Mouse (Mus musculus) ovary, adult 18-20 months (tissue): ENCODE data around the gene Hace1.
"Not testable (repeated sequence)": the region's sequence is repeated elsewhere in the genome, so short reads cannot be mapped to it uniquely, and the experiment has no call there.

Source experiments
- DNase-seq: peaks from one replicate; pipeline ENCODE4 v3.0.0; 2022; ENCODE audit warnings: low spot score, mixed read lengths

Hace1 gene

GRCm38 (mm10) chr10:45577731-45578297 is at the start of gene Hace1:
Gene Hace1, plus strand, starts transcription at chr10:45577829.
- DNase-seq: peak; percentile 62

DNA sequence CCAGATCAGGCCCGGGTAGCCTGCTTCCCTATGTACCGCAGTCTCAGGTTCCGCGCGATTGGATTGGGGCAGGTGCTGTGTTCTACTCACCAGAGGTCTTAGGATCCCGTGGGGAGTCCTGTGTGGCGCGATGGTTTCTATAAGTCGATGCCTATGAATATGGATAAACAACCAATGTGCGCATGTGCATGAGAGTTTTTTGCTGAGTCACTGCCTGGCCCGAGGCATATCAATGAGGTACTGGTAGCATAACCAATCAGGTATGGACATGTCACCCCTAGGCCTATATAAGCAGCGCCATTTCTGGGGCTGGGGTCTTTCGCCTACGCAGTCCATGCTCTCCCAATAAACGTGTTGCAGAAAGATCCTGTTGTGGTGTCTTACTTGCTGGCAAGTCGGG is 40.3 kb upstream of the Hace1 start:
- not testable (repeated sequence) for DNase-seq

GRCm38 (mm10) chr10:45542726-45543125 is 34.9 kb upstream of the Hace1 start:
- no peak for DNase-seq

DNA sequence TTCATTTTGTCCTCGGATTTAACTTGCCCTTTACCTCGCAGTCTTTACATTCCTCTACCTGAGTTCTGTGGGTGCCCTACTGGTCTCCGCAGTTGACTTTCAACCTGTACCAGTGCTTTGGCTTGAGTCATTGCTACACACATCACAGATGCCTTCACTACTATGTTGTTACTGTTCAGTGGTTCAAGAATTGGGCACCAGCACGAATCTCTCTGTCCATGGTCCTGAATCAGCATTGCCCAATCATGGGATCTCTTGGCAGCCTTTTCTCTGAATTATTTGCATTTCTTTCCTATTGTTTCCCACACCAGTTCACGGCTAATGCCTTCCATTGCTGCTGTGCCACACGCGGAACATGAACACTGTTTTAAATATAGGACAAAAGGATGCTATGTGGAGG is 30.8 kb upstream of the Hace1 start:
- peak; percentile 1 for DNase-seq

GRCm38 (mm10) chr10:45578298-45578821 is 731 bp downstream of the Hace1 start:
- DNase-seq: no peak

- no peak for DNase-seq
Observed at GRCm38 (mm10) chr10:45583310-45583709, 5.7 kb downstream of the Hace1 start.

- no peak for DNase-seq
Observed at GRCm38 (mm10) chr10:45583829-45584228, 6.2 kb downstream of the Hace1 start.

GRCm38 (mm10) chr10:45584311-45585102 is 6.9 kb downstream of the Hace1 start:
- no peak for DNase-seq

GRCm38 (mm10) chr10:45605853-45606252 is 28.2 kb downstream of the Hace1 start:
- no peak for DNase-seq

GRCm38 (mm10) chr10:45610727-45611126 is 33.1 kb downstream of the Hace1 start:
- DNase-seq: no peak

DNA sequence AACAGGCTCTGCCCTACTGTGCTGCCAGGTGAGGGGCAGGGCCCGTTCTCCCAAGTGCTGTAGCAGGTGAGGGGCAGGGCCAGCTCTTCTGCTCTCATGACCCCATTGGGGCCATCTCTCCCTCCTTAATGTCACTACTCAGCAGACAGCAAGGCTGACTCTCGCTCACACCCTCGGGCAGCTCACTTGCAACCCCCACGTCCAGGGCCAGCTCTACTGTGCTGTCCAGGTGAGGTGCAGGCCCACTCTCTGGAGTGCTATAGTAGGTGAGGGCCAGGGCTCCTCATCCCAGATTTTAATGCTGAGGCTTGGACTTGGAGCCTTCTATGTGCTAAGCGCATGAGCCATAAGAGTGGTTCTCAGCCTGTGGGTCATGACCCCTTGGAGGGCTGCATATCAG is 38.4 kb downstream of the Hace1 start:
- DNase-seq: no peak

GRCm38 (mm10) chr10:45619039-45619438 is 41.4 kb downstream of the Hace1 start:
- no peak for DNase-seq

DNA sequence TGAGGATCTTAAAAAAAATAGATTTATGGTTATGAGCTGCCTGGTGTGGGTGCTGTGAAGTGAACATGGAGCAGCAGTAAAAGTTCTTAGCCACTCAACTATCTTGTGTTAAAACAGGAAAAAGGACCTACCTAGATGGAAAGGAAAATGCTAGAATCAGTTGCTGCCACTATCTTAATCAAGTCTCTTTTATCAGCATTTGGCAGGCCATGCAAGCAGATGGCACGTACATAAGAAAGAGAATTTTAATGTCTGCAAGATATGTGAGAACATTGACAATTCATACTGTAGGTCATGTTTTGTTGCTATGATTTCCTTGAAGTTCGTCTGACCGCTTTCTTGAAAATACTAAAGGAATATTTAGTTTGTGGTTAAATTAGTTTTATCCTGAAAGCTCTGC is 54.4 kb downstream of the Hace1 start:
- no peak for DNase-seq

DNA sequence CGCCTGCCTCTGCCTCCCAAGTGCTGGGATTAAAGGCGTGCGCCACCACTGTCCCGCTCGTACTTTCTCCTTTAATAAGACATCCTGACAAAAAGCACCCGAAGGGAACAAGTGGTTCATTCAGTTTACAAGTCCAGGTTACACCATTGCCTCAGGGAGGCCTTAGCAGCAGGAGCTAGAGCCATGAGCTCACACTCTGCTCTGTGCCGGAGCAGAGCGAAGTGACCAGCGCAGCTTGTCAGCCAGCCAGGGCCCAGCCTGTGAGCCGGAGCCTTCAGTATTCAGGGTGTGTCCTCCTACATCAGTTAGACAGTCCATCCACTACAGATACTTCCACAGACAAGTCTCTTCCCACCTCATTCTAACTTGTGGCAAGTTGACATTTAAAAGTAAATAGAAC is 55.0 kb downstream of the Hace1 start:
- no peak for DNase-seq

- DNase-seq: no peak
Observed at GRCm38 (mm10) chr10:45635201-45635600, 57.6 kb downstream of the Hace1 start.

- no peak for DNase-seq
Observed at GRCm38 (mm10) chr10:45639762-45640161, 62.1 kb downstream of the Hace1 start.

GRCm38 (mm10) chr10:45654026-45654425 is 76.4 kb downstream of the Hace1 start:
- no peak for DNase-seq

DNA sequence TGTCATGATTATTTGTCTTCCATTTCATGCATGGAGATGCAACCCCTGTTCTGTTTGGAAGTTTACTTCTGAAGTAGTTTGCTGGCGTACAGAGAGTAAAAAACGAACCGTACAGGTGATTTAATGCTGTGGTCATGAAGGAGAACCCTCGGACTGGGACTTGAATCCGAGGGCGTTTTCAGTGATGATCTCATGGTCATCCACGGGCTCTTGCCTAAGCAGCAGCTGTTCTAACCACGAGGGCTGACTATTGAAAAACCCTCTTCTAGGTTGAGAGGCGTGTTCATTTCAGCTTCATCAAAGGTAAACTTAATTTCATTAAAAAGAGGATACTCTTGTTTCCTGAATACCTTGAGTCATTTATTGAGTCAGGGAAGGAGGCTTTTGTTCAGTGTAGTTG is 84.4 kb downstream of the Hace1 start:
- DNase-seq: no peak

DNA sequence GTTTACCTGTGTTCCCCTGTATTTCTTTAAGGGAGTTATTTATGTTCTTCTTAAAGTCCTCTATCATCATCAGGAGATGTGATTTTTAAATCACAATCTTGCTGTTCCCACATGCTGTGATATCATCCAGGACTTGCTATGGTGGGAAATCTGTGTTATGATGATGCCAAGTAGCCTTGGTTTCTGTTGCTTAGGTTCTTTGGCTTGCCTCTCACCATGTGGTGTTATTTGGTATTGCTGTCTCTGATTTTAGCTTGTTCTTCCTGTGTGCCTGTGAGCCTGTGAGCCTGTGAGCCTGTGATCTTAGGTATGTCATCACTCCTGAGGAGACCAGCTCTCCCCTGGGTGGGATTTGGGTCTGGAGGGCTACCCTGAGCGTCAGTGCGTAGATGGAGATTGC is 90.6 kb downstream of the Hace1 start:
- no peak for DNase-seq

DNA sequence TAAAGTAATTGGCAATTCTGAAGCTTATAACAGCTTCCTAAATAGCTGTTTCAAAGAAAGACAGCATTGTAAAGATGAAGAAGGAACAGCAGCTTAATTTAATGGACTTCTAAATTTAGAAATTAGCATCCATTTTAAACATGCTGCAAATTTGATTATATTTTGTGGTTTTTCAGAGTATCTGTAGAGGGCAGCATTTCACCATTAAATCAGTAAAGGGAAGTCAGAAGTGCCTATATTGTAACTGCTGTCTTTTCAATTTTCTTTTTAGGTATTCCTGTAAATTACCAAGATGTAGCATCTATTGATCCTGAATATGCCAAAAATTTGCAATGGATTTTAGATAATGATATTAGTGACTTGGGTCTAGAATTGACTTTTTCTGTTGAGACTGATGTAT is 99.2 kb downstream of the Hace1 start:
- no peak for DNase-seq

DNA sequence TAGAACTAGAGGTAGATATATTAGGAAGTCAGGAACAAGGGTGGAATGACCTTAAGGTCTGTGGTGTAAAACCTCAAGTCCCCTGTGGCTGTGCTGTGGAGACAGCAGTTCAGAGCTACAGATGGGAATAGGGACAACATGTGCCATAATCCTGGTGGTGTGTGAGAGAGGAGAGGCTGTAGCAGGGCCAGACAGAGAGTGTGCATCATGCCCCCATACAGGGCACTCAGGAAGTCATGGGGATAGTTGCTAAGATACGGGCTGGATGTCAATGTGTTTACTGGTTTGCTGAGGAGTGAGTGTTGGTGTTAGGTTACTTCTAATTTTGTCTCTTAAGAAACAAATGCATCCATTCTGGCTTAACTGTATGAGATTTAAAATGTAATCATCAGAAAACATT is 108.6 kb downstream of the Hace1 start:
- no peak for DNase-seq

GRCm38 (mm10) chr10:45694931-45695330 is 117.3 kb downstream of the Hace1 start:
- DNase-seq: no peak

DNA sequence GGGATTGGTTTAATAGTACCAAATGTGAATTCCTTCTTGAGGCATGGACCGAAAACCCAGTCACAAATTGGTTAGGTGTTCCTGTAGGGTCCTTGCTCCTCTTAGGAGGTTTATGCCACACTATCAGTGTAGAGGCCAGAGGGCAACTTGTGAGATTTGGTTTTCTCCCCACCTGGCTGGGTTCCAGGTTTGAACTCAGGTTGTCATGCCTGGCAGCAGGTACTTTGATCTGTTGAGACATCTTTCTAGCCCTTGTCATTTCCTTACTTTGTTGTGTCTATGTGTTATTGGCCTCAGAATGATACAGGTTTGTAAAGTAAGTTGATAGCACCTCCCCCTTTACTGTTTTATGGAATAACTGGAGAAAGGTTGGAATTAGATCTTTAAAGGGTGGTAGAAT is 117.9 kb downstream of the Hace1 start:
- no peak for DNase-seq

DNA sequence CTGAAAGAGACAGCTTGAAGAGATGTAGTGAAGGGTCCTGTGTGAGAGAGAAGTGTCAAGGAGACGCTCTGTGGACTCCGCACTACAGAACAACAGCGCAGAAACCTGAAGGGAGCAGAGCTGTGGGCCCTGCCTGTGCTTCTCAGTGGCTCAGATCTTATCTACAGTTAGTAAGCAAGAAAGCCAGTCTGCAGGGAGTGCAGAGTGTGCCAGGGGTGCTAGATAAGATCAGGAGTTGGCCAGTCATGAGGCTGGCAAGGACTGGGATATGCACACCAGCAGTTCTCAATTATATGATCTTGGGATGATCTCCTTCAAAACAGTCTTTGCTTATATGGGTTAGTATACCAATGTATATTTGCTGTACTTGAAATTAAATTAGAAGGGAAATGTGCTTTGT is 121.3 kb downstream of the Hace1 start:
- DNase-seq: no peak
